Mouse (Mus musculus) cerebellum, adult 2 months (tissue): Measurements from ENCODE around the gene Atp8b3. TPM values are rescaled to one million over a fixed set of nuclear protein-coding genes. Genes with fewer than 3 reads are reported as not detected.

Experiments used
- DNase-seq, 2 experiments: peaks; one replicate each; pipeline ENCODE4 v3.0.0; 2021
- H3K27ac ChIP-seq: fragments of 200-500 bp; 2 replicates; pipeline ENCODE4 v1.5.1; 2012; ENCODE audit warnings: low read length, control low read depth, inconsistent platforms; ENCODE audit not compliant: insufficient read depth
- H3K27me3 ChIP-seq: fragments of 200-500 bp; 2 replicates; pipeline ENCODE4 v1.6.1; 2012; ENCODE audit warnings: inconsistent platforms, mild to moderate bottlenecking, low read length, moderate library complexity; ENCODE audit not compliant: control insufficient read depth, insufficient read depth
- H3K4me1 ChIP-seq: fragments of 200-500 bp; 2 replicates; pipeline ENCODE4 v1.6.1; 2011; ENCODE audit warnings: low read length; ENCODE audit not compliant: control insufficient read depth, insufficient read depth
- H3K4me3 ChIP-seq: fragments of 200-500 bp; replicated peaks from 2 replicates; pipeline ENCODE3; 2011; ENCODE audit warnings: mild to moderate bottlenecking, low read depth, low read length, control low read depth; ENCODE audit not compliant: insufficient read depth
- CTCF ChIP-seq: fragments of 200-500 bp; IDR thresholded peaks from 2 replicates; pipeline ENCODE4 v1.5.1; 2011; ENCODE audit warnings: low read depth, mild to moderate bottlenecking, control low read depth, low read length, moderate library complexity, borderline replicate concordance; ENCODE audit not compliant: insufficient read depth
- POLR2A ChIP-seq: fragments of 200-500 bp; IDR thresholded peaks from 2 replicates; pipeline ENCODE4 v1.6.1; 2011; ENCODE audit warnings: low read length, control low read depth, borderline replicate concordance; ENCODE audit not compliant: insufficient read depth
- WGBS: fragments of 180-500 bp; shearing (Covaris S2); methylation state at CpG from one replicate; pipeline ENCODE4 v1.1.7; 2018; 5-methylcytosine and 5-hydroxymethylcytosine counted together
- polyA plus RNA-seq: library from polyadenylated mRNA; depleted of rRNA; stranded (reverse); fragments of >200 nt; gene quantifications from 2 replicates; pipeline ENCODE4 v1.2.3, GENCODE M21; 2012

Gene Atp8b3
- polyA plus RNA-seq, 1 experiment: 0.52 TPM

- H3K4me3 ChIP-seq: no peak overlapping the region
- no peak overlapping the region for H3K27ac ChIP-seq
- 4% methylated on average over 9 of the region's 9 CpGs for WGBS
- H3K27me3 ChIP-seq: peaks cover 6% of the 10 kb centered on the region; the same call in 1 of the 2 replicates
- TF ChIP-seq CTCF: no peak
- TF ChIP-seq POLR2A: no peak
- peaks cover 3% of the 10 kb centered on the region; the same call in 1 of the 2 replicates for H3K4me1 ChIP-seq
- DNase-seq: no peak
These were observed 34.2 kb downstream of the Atp8b3 start for GRCm38 (mm10) chr10:80504724-80505123.

- no peak overlapping the region for H3K4me3 ChIP-seq
- TF ChIP-seq CTCF (no peak), POLR2A (no peak)
- peaks cover 6% of the 10 kb centered on the region; the same call in 1 of the 2 replicates for H3K27me3 ChIP-seq
- no peak overlapping the region for H3K27ac ChIP-seq
- no peaks in the 10 kb centered on the region for H3K4me1 ChIP-seq
- 9% methylated on average over 27 of the region's 27 CpGs for WGBS
- DNase-seq: no peak
These were observed 35.2 kb downstream of the Atp8b3 start for GRCm38 (mm10) chr10:80503599-80504220.

GRCm38 (mm10) chr10:80502819-80503314, 36.1 kb downstream of the Atp8b3 start:
- TF ChIP-seq POLR2A (no peak), CTCF (no peak)
- H3K27me3 ChIP-seq: peaks cover 6% of the 10 kb centered on the region; the same call in 1 of the 2 replicates
- no peak overlapping the region for H3K4me3 ChIP-seq
- 4% methylated on average over 22 of the region's 22 CpGs for WGBS
- no peak overlapping the region for H3K27ac ChIP-seq
- H3K4me1 ChIP-seq: no peaks in the 10 kb centered on the region
- no peak for DNase-seq

GRCm38 (mm10) chr10:80502291-80502690, 36.6 kb downstream of the Atp8b3 start:
- TF ChIP-seq CTCF (no peak), POLR2A (no peak)
- DNase-seq: no peak
- Histone ChIP-seq H3K4me3 (no peak overlapping the region), H3K4me1 (no peaks in the 10 kb centered on the region), H3K27me3 (peaks cover 6% of the 10 kb centered on the region; the same call in 1 of the 2 replicates), H3K27ac (no peak overlapping the region)
- WGBS: 2% methylated on average over 7 of the region's 7 CpGs

GRCm38 (mm10) chr10:80496421-80496820, 42.5 kb downstream of the Atp8b3 start:
- WGBS: 1% methylated on average over 20 of the region's 20 CpGs
- TF ChIP-seq POLR2A (no peak), CTCF (no peak)
- H3K27ac ChIP-seq: no peak overlapping the region
- peaks cover 8% of the 10 kb centered on the region; the same call in 1 of the 2 replicates for H3K27me3 ChIP-seq
- H3K4me1 ChIP-seq: no peaks in the 10 kb centered on the region; the same call in 1 of the 2 replicates
- H3K4me3 ChIP-seq: no peak overlapping the region
- no peak for DNase-seq

GRCm38 (mm10) chr10:80495901-80496300, 43.0 kb downstream of the Atp8b3 start:
- WGBS: under 1% methylated on average over 35 of the region's 35 CpGs
- Histone ChIP-seq H3K4me3 (no peak overlapping the region), H3K27me3 (peaks cover 8% of the 10 kb centered on the region; the same call in 1 of the 2 replicates), H3K27ac (no peak overlapping the region), H3K4me1 (no peaks in the 10 kb centered on the region; the same call in 1 of the 2 replicates)
- TF ChIP-seq POLR2A (no peak), CTCF (no peak)
- DNase-seq: no peak

GRCm38 (mm10) chr10:80494732-80495131, 44.2 kb downstream of the Atp8b3 start, which contains the start of gene Onecut3:
Gene Onecut3, plus strand, starts transcription at chr10:80494835.
- no peaks in the 10 kb centered on the region; the same call in 1 of the 2 replicates for H3K4me1 ChIP-seq
- no peak within 1 kb of the TSS for H3K4me3 ChIP-seq
- whole genome bisulfite sequencing: 1% methylated on average over 41 of the region's 42 CpGs
- peaks cover 7% of the 10 kb centered on the region; the same call in 1 of the 2 replicates for H3K27me3 ChIP-seq
- TF ChIP-seq CTCF (no peak), POLR2A (no peak)
- no peak within 1 kb of the TSS for H3K27ac ChIP-seq
- DNase-seq: no peak

- H3K27ac ChIP-seq: no peak overlapping the region
- H3K27me3 ChIP-seq: peaks cover 5% of the 10 kb centered on the region; the same call in 1 of the 2 replicates
- no peaks in the 10 kb centered on the region for H3K4me1 ChIP-seq
- no peak for TF ChIP-seq CTCF
- no peak for TF ChIP-seq POLR2A
- no peak for DNase-seq
- no peak overlapping the region for H3K4me3 ChIP-seq
- under 1% methylated on average over 22 of the region's 22 CpGs for WGBS
These were observed 48.9 kb downstream of the Atp8b3 start for GRCm38 (mm10) chr10:80490051-80490450.
